Comparison of ENCODE assay signal across 30 mouse cellular contexts in genomic region chr12:47406131-47406530, GRCm38 (mm10).
A peak's percentile ranks its signal among the peaks of the same experiment; 100 is the strongest.
DNase-seq lines count a peak whose midpoint lies in the region; ATAC-seq and TF ChIP-seq lines count a peak whose summit lies in the region.
"Had no signal": no experiment of that assay in that cellular context is flagged by ENCODE, and none has a peak within 500 bp of the region (broad histone marks: within the 10 kb centered on the region; RNA-seq: fewer than 3 reads in every experiment).

No protein-coding gene starts in this region.

- peak; percentile 89 for ATAC-seq in lung, postnatal 0 days
- ATAC-seq in hindbrain, embryonic 16.5 days: no peak
- ATAC-seq: forebrain, embryonic 13.5 days; midbrain, embryonic 16.5 days had no signal

- no peaks in the 10 kb centered on the region for H3K36me3 ChIP-seq in lung, postnatal 0 days (ENCODE audit: insufficient read depth, low read length)
- no peaks in the 10 kb centered on the region for H3K36me3 ChIP-seq in hindbrain, embryonic 16.5 days (ENCODE audit: control insufficient read depth, insufficient read depth, low read length)
- H3K36me3 ChIP-seq: embryonic facial prominence, embryonic 10.5 days; embryonic facial prominence, embryonic 15.5 days; heart, embryonic 13.5 days; hindbrain, embryonic 10.5 days; hindbrain, embryonic 15.5 days; limb, embryonic 13.5 days; liver, embryonic 13.5 days had no signal

- WGBS in lung, postnatal 0 days: 61% methylated on average over 2 of the region's 2 CpGs
- WGBS in hindbrain, embryonic 16.5 days: 94% methylated on average over 2 of the region's 2 CpGs

- peak; percentile 25 for DNase-seq in adrenal gland, postnatal 10 days
- DNase-seq in adrenal gland, postnatal 25 days: no peak
- peak; percentile 27 for DNase-seq in gastrocnemius, postnatal 25 days
- no peak for DNase-seq in gastrocnemius, postnatal 4 days (ENCODE audit: low spot score in 2 of 2)
- DNase-seq in lung, postnatal 0 days (ENCODE audit: low spot score): peak; percentile 85
- no peak for DNase-seq in lung, postnatal 4 days
- no peak for DNase-seq in heart, adult 8-10 months (ENCODE audit: low spot score)
- DNase-seq: cerebellum, adult 8-10 months; cerebellum, postnatal 25 days; heart, adult 2 months; heart, postnatal 10 days; kidney, adult 2 months; kidney, postnatal 4 days; liver, embryonic 13.5 days; right cerebral cortex, postnatal 25 days; spleen, adult 18-20 months; thymus, adult 18-20 months; thymus, postnatal 25 days had no signal

- no peak for TF ChIP-seq CTCF in lung, postnatal 0 days (IDR thresholded peaks at IDR 0.05)

- no peak overlapping the region for H3K4me3 ChIP-seq in lung, postnatal 0 days (ENCODE audit: low read depth, low read length)
- H3K4me3 ChIP-seq in hindbrain, embryonic 16.5 days (ENCODE audit: low read length): no peak overlapping the region
- H3K4me3 ChIP-seq: embryonic facial prominence, embryonic 10.5 days; embryonic facial prominence, embryonic 15.5 days; forebrain, embryonic 13.5 days; heart, adult 2 months; heart, embryonic 13.5 days; hindbrain, embryonic 10.5 days; hindbrain, embryonic 15.5 days; limb, embryonic 13.5 days; liver, embryonic 13.5 days had no signal

- no peak overlapping the region for H3K4me2 ChIP-seq in lung, postnatal 0 days (replicated peaks; ENCODE audit: low read depth, low read length)
- no peak overlapping the region for H3K4me2 ChIP-seq in hindbrain, embryonic 16.5 days (ENCODE audit: low read length)
- H3K4me2 ChIP-seq: embryonic facial prominence, embryonic 15.5 days; forebrain, embryonic 13.5 days; heart, embryonic 13.5 days; hindbrain, embryonic 15.5 days; limb, embryonic 13.5 days; liver, embryonic 13.5 days; midbrain, embryonic 11.5 days had no signal

- H3K4me1 ChIP-seq in lung, postnatal 0 days (ENCODE audit: insufficient read depth, low read depth, low read length): no peaks in the 10 kb centered on the region
- no peaks in the 10 kb centered on the region for H3K4me1 ChIP-seq in hindbrain, embryonic 16.5 days (ENCODE audit: control insufficient read depth, insufficient read depth, low read depth, low read length)
- H3K4me1 ChIP-seq: embryonic facial prominence, embryonic 10.5 days; embryonic facial prominence, embryonic 15.5 days; forebrain, embryonic 13.5 days; heart, embryonic 13.5 days; hindbrain, embryonic 10.5 days; hindbrain, embryonic 15.5 days; limb, embryonic 13.5 days; liver, embryonic 13.5 days had no signal

- no peaks in the 10 kb centered on the region for H3K9me3 ChIP-seq in lung, postnatal 0 days (ENCODE audit: low read length)
- H3K9me3 ChIP-seq in hindbrain, embryonic 16.5 days (ENCODE audit: control insufficient read depth, low read length): no peaks in the 10 kb centered on the region
- H3K9me3 ChIP-seq: embryonic facial prominence, embryonic 10.5 days; embryonic facial prominence, embryonic 15.5 days; forebrain, embryonic 13.5 days; heart, embryonic 13.5 days; hindbrain, embryonic 10.5 days; hindbrain, embryonic 15.5 days; limb, embryonic 13.5 days; liver, embryonic 13.5 days had no signal

- H3K27ac ChIP-seq in lung, postnatal 0 days (ENCODE audit: low read length): no peak overlapping the region
- no peak overlapping the region for H3K27ac ChIP-seq in hindbrain, embryonic 16.5 days (ENCODE audit: low read depth, low read length)
- H3K27ac ChIP-seq: embryonic facial prominence, embryonic 10.5 days; embryonic facial prominence, embryonic 15.5 days; forebrain, embryonic 13.5 days; heart, adult 2 months; heart, embryonic 13.5 days; hindbrain, embryonic 10.5 days; hindbrain, embryonic 15.5 days; kidney, postnatal 0 days; limb, embryonic 13.5 days; liver, embryonic 13.5 days; stomach, postnatal 0 days had no signal

- H3K27me3 ChIP-seq in lung, postnatal 0 days (replicated peaks; ENCODE audit: insufficient read depth, low read length): no peaks in the 10 kb centered on the region
- no peaks in the 10 kb centered on the region for H3K27me3 ChIP-seq in hindbrain, embryonic 16.5 days (replicated peaks; ENCODE audit: control insufficient read depth, insufficient read depth, low read length)
- H3K27me3 ChIP-seq: embryonic facial prominence, embryonic 15.5 days; forebrain, embryonic 13.5 days; heart, embryonic 13.5 days; hindbrain, embryonic 15.5 days; limb, embryonic 13.5 days; liver, embryonic 13.5 days had no signal

- no peak overlapping the region for H3K9ac ChIP-seq in lung, postnatal 0 days (replicated peaks; ENCODE audit: low read depth)
- no peak overlapping the region for H3K9ac ChIP-seq in hindbrain, embryonic 16.5 days (ENCODE audit: low read depth, low read length)
- H3K9ac ChIP-seq: embryonic facial prominence, embryonic 15.5 days; forebrain, embryonic 13.5 days; heart, embryonic 13.5 days; hindbrain, embryonic 15.5 days; limb, embryonic 13.5 days; liver, embryonic 13.5 days had no signal

- peak; percentile 65 for TF ChIP-seq EP300 in lung, postnatal 0 days (IDR thresholded peaks at IDR 0.05)

Comparison
In these comparisons a context has a peak if more than half of its experiments do, and no peak if none do; other contexts are left out.
1. DNase-seq: peak in adrenal gland, postnatal 10 days (single experiment), gastrocnemius, postnatal 25 days (single experiment) and lung, postnatal 0 days (single experiment); none in adrenal gland, postnatal 25 days (single experiment), gastrocnemius, postnatal 4 days (0 of 2), lung, postnatal 4 days (0 of 2) and heart, adult 8-10 months (single experiment).